Mouse (Mus musculus) CH12.LX (cell line): ENCODE data around the gene Ambp. TPM values are rescaled to one million over a fixed set of nuclear protein-coding genes. Genes with fewer than 3 reads are reported as not detected.

Experiments
- polyA plus RNA-seq: library from polyadenylated mRNA; unstranded; fragments of >175 nt; gene quantifications from 2 replicates; pipeline ENCODE4 v1.2.1, GENCODE M21; 2012; ENCODE audit warnings: low read depth; ENCODE audit not compliant: insufficient read length
- total RNA-seq, 2 experiments: library from RNA; depleted of rRNA; stranded (reverse); fragments of 300-350 nt in 1 of 2; fragments of >200 nt in 1 of 2; gene quantifications; 2 replicates each; pipeline ENCODE4 v1.2.3; 2012 to 2014

The Ambp gene
- total and polyA plus RNA-seq, 3 experiments, result not detected

Other genes starting within 250 kb of the Ambp start
- gene Zfp618, start 189.2 kb downstream of the Ambp start, total RNA-seq (2012; rRNA removed), result not detected in 2 replicates
- gene Zfp618, start 189.2 kb downstream of the Ambp start, total RNA-seq (2014; rRNA removed), result not detected in 2 replicates
- gene Zfp618, start 189.2 kb downstream of the Ambp start, polyA plus RNA-seq, result not detected in 2 replicates
- gene Kif12, start 17.3 kb upstream of the Ambp start, total RNA-seq (2012; rRNA removed), result not detected in 2 replicates
- not detected in 2 replicates for gene Kif12, start 17.3 kb upstream of the Ambp start, total RNA-seq (2014; rRNA removed)
- gene Kif12, start 17.3 kb upstream of the Ambp start, polyA plus RNA-seq, result not detected in 2 replicates
- gene Col27a1, start 59.2 kb upstream of the Ambp start, total RNA-seq (2012; rRNA removed), result 0.04 and 0.08 TPM in 2 replicates
- gene Col27a1, start 59.2 kb upstream of the Ambp start, total RNA-seq (2014; rRNA removed), result 0.05 TPM in 1 of 2 replicates, not detected in the other
- not detected in 2 replicates for gene Col27a1, start 59.2 kb upstream of the Ambp start, polyA plus RNA-seq
- not detected in 2 replicates for gene Orm1, start 189.8 kb upstream of the Ambp start, total RNA-seq (2012; rRNA removed)
- gene Orm1, start 189.8 kb upstream of the Ambp start, total RNA-seq (2014; rRNA removed), result not detected in 2 replicates
- gene Orm1, start 189.8 kb upstream of the Ambp start, polyA plus RNA-seq, result not detected in 2 replicates
- not detected in 2 replicates for gene Orm3, start 201.4 kb upstream of the Ambp start, total RNA-seq (2012; rRNA removed)
- gene Orm3, start 201.4 kb upstream of the Ambp start, total RNA-seq (2014; rRNA removed), result not detected in 2 replicates
- gene Orm3, start 201.4 kb upstream of the Ambp start, polyA plus RNA-seq, result 0.30 and 0.33 TPM in 2 replicates
- gene Orm2, start 207.7 kb upstream of the Ambp start, total RNA-seq (2012; rRNA removed), result not detected in 2 replicates
- not detected in 2 replicates for gene Orm2, start 207.7 kb upstream of the Ambp start, total RNA-seq (2014; rRNA removed)
- 0.53 TPM in 1 of 2 replicates, not detected in the other for gene Orm2, start 207.7 kb upstream of the Ambp start, polyA plus RNA-seq
- 19.3 and 28.0 TPM in 2 replicates for gene Akna, start 248.6 kb upstream of the Ambp start, total RNA-seq (2012; rRNA removed)
- gene Akna, start 248.6 kb upstream of the Ambp start, total RNA-seq (2014; rRNA removed), result 5.1 and 6.5 TPM in 2 replicates
- gene Akna, start 248.6 kb upstream of the Ambp start, polyA plus RNA-seq, result 28.5 and 37.5 TPM in 2 replicates